Mouse (Mus musculus) lung, adult 2 months (tissue): ENCODE data around the gene Limk2.

Experiments used
- CTCF ChIP-seq: fragments of 200-500 bp; IDR thresholded peaks from 2 replicates; pipeline ENCODE4 v1.5.1; 2011; ENCODE audit warnings: mild to moderate bottlenecking, low read length, control low read depth; ENCODE audit not compliant: insufficient read depth
- POLR2A ChIP-seq: fragments of 200-500 bp; IDR thresholded peaks from 2 replicates; pipeline ENCODE4 v1.6.1; 2011; ENCODE audit warnings: low read depth, mild to moderate bottlenecking, control low read depth, low read length, borderline replicate concordance; ENCODE audit errors: extremely low read depth

GRCm38 (mm10) chr11:3347835-3348195 lies 61.2 kb downstream of the Limk2 start:
- TF ChIP-seq CTCF (no peak), POLR2A (no peak)
